Mouse (Mus musculus) embryo, embryonic 11.5 days (tissue): ENCODE results near the gene Slc44a3.
"Not testable (repeated sequence)": the region's sequence is repeated elsewhere in the genome, so short reads cannot be mapped to it uniquely, and the experiment has no call there.

Experiments
- DNase-seq: peaks from one replicate; pipeline ENCODE4 v3.0.0-alpha.2; 2012; ENCODE audit warnings: low read depth, low spot score

Gene Slc44a3

DNA sequence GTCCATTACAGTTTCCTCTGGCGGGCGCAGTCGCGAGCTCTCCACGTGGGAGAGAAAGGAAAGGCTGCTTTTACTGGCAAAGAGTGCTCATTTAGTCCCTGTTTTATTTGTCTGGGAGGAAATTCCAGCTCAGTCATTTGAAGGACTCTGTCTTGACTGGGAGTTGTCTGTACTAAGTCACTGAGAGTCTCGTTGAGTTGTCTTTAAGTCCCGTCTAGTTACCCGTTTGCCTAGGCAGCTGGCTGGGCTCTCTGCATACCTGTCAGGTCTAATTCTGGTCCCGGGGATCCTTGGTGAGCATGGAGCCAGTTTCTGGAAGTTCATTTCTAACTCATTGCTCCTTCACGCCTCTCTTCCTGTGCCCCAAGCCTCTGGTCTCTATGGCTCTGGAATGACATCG lies 20.5 kb upstream of the Slc44a3 start:
- DNase-seq: no peak

DNA sequence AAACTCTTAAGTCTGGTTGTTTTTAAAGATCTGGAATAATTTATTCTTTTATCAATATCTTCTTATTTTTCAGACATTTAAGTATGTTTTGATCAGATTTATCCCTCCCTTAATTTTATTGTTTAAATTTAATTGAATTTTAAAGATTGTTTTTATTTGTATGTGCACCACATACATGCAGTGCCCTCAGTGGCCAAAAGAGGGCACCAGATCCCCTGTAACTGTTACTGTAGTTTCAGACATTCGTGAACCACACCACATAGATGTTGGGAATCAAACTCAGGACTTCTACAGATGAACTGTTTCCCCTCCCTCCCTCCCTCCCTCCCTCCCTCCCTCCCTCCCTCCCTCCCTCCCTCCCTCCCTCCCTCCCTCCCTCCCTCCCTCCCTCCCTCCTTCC lies 18.2 kb upstream of the Slc44a3 start:
- peak; percentile 41 for DNase-seq

DNA sequence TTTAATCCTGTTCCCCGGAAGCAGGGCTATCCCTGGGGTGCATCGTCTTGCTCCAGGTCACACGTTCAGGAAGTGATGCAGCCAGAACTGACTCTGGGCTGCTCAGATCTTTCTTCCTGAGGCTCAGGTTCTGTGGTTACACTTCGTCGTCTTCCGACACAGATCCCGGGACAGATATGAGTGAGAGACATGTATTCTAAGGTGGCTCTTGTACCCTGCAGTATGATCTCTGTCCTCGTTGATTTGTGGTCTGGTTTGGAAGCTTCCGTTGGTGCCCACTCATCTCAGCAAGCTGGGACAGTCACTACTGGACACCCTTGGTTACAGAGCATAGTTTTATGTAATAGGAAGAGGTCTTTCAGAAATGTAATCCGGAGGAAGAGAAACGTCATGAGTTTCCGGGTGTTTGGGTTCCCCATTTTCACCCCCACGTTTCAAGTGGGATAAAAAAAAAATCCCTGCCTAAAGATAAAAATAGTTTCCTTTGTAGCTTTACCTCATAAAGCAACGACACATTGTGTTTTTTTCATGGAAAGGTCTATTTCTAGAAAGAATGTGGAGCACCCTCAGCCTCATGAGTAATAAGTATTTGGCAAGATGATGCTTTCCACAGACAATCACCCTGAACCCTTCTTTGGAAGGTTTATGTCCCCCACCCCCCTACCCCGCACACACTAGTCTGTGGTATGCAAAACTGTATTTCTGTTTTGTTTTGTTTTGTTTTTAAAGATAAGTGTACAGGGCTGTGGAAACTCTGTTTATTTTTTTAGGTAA lies 15.8 kb upstream of the Slc44a3 start:
- DNase-seq: no peak

GRCm38 (mm10) chr3:121540621-121541020 lies 8.4 kb upstream of the Slc44a3 start:
- DNase-seq: no peak

GRCm38 (mm10) chr3:121539871-121540431 lies 7.7 kb upstream of the Slc44a3 start:
- peak; percentile 39 for DNase-seq

GRCm38 (mm10) chr3:121538847-121539246 lies 6.6 kb upstream of the Slc44a3 start:
- DNase-seq: not testable (repeated sequence)

- DNase-seq: no peak
Observed at GRCm38 (mm10) chr3:121537996-121538395, 5.8 kb upstream of the Slc44a3 start.

- no peak for DNase-seq
Observed at GRCm38 (mm10) chr3:121536803-121537202, 4.6 kb upstream of the Slc44a3 start.

GRCm38 (mm10) chr3:121535813-121536504 lies 3.8 kb upstream of the Slc44a3 start:
- peak; percentile 31 for DNase-seq

DNA sequence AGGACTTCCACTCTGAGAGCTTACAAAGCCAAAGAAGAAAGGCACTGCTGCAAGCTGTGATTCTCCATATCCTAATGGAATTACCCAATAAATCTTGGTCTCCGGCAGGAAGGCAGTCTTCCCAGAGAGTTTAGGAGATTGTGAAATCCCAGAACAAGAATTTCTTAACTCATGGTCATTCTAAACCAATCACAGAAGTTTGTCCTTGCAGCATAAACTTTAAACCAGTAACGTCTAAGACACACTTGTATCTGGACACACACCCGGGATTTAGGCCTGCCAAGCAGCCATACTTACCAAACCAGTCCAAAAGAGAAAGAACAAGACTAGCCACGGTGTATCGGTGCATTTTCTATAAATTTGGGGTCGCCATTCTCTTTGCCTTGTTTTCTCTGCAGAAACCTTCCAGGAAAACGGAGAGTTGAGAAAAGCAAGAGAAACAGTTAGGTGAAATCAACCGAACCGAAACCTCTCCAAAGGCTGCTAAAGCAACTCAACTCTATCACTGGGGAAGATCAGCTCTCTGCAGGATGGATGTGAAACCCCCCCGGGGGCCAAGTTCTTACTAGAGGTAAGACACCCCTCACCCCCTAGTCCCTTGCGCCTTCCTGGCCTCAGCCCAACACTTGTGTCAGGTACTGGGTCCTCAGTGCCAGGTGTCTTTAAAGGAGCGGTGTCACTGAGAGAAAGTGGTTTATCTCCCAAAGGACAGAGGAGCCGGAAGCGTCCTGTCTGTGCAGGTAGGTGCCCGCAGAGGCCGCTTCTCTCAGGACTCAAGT lies 645 bp downstream of the Slc44a3 start:
- DNase-seq: no peak

- no peak for DNase-seq
Observed at GRCm38 (mm10) chr3:121530546-121531258, 1.5 kb downstream of the Slc44a3 start.

- no peak for DNase-seq
Observed at GRCm38 (mm10) chr3:121526096-121527093, 5.8 kb downstream of the Slc44a3 start.

GRCm38 (mm10) chr3:121521633-121522125 lies 10.5 kb downstream of the Slc44a3 start:
- DNase-seq: no peak

DNA sequence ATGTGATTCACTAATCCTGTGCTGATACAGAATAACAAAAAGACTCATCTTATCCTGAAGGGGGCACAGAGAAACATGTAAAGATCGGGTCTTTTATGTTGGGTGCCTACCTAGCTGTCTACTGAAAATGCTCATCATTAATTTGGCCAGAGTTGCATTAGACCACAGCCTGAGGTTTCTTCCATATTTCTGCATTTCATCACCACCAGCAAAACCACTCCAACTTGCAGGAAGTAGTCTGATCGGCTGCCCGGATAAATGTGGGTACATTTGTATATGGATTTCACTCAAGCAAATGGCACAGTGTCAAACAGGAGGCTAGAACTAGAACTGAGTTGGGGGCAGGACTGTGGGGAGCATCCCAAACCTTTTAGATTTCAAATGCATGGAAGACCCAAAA lies 11.1 kb downstream of the Slc44a3 start:
- DNase-seq: no peak

DNA sequence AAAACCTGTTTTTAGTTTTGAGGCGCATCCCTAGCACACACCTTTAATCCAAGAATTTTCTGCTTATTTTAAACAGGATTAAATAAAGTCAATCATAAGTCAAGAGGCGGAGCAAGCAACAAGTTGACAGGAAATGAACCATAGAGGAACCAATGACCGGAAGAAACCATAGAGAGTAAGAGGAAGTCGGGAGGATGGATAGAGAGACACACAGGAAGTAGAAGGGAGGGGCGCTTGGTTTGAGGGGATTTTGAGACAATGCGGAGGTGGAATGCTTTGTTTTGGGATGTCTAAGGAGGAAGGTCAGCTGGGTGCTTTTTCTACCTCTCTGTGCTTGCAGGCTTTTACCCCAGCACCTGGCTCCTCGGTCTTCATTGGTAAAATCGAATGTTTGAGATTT lies 15.2 kb downstream of the Slc44a3 start:
- DNase-seq: no peak

DNA sequence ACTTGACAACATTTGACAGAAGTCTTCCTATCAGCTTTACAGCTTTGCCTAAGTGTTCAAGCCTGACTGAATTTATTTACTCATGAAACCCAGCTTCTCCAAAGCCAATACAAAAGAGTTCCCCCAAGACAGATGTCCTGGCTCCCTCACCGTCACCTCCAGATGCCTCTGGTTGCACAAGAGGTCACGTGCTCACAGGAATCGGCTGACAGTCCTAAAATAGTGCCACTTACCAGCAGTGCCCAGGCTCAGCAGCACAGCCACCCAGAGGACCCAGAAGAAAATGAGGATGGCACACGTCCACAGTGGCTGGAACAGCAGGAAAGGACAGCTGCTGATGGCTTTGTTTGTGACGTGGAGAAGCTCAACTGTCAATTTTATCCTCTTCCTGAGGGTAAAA lies 23.1 kb downstream of the Slc44a3 start:
- no peak for DNase-seq

DNA sequence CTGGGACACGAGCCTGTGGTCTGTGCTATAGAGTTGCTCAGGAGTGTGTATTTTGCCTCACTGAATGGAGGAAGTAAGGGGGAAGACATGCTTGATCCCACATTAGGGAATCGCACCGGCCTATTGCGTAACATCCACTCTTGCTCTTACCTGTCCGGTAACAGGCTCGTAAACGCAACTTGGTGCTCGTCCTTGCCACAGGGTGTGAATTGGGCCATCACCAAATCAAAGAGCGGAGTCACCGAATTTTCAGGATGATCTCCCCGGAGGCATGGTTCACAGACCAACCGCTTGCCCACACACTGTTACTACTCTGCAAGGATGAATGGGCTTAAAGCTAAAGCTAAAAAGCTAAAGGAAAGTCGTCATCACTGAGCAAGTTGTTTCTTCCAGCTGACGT lies 24.5 kb downstream of the Slc44a3 start:
- DNase-seq: no peak

DNA sequence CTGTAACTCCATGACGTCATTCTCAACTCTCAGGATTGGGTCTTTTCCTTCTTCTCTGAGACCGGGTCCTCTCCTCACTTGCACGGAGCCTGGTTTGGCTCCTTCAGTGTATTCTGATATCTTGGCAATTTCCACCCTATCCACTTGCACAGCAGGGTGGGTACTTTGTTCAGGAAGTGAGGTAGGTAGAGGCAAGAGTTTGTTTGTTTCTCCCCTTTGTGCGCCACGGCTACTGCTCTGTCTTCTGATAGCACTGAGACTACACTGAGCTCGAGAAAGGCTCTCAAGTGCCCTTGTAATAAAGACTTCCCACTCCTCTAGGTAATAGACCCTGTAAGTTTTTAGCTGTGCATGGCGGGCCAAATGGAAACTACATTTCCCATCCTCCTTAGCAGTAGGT lies 25.4 kb downstream of the Slc44a3 start:
- DNase-seq: no peak

DNA sequence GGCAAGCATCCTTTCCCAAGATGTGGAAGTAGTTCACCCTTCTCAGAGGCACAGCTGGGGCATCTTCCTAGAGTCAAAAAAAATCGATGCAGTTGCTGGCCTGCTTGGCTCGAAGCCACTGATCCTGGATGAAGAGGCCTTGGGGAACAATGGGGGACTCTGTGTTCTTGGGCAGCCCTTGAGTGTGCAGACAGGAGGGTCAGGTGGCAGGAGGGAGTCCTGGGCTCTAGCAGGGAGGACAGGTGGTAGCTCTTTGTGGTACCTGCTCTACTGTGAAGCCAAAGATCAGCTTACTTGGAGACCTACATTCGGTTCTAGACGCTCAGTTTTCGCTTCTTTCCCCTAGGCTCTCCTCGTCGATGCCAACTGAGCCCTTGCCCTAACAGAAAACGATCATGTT lies 26.0 kb downstream of the Slc44a3 start:
- DNase-seq: no peak

- no peak for DNase-seq
Observed at GRCm38 (mm10) chr3:121504927-121505487, 27.2 kb downstream of the Slc44a3 start.
